Mouse (Mus musculus): ENCODE measurements around the gene Sdhaf3.
"Not testable (repeated sequence)": the region's sequence is repeated elsewhere in the genome, so short reads cannot be mapped to it uniquely, and the experiment has no call there.

Gene Sdhaf3

GRCm38 (mm10) chr6:6955764-6956561 is at the start of gene Sdhaf3:
Gene Sdhaf3, plus strand, starts transcription at chr6:6956004.
- peak; percentile 94 to 96 for DNase-seq (ENCODE audit: low spot score in 2 of 2)

- no peak for DNase-seq (ENCODE audit: low spot score in 2 of 2)
These were observed 46.2 kb upstream of the Sdhaf3 start for GRCm38 (mm10) chr6:6909586-6909985.

DNA sequence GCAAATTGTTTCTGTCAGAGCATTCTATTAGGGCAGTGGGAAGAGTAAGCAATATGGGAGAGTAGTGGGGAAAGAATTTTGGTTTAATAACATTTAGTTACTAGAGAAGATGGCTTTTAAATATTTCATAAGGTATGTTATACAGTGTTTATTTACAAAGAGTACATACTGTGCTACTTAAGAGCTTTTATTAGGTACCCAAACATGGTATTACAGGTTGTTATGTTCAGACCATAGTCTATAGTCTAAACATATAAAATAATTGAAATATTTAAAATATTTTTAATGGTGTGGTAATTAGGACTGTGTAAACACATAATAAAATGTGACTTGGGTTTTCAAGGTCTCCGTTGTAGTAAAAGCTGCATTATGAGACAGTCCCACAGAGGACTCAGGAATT is 41.5 kb upstream of the Sdhaf3 start:
- no peak for DNase-seq (ENCODE audit: low spot score in 2 of 2)

GRCm38 (mm10) chr6:6914849-6915525 is 40.8 kb upstream of the Sdhaf3 start:
- no peak for DNase-seq (ENCODE audit: low spot score in 2 of 2)

DNA sequence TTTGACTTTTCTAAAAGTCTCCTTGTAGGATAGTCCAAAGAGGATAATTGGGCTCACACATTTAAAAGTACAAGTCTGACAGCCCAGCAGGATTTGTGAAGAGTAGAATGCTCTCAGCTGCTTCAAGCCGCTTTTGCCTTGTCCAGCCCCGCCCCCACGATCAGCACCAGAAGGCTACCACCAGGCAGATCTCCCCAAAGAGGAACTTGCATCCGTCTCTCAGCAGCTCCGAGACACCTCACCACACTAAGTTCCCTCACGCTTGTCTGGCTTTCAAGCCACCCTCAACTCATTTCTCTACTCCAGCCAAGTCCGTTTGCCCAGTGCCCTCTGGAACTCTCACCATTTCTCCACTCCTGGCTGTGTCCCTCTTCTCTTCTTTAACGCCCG is 40.3 kb upstream of the Sdhaf3 start:
- no peak for DNase-seq (ENCODE audit: low spot score in 2 of 2)

- DNase-seq (ENCODE audit: low spot score in 2 of 2), result no peak
These were observed 38.5 kb upstream of the Sdhaf3 start for GRCm38 (mm10) chr6:6917334-6917733.

GRCm38 (mm10) chr6:6925264-6925663 is 30.5 kb upstream of the Sdhaf3 start:
- no peak for DNase-seq (ENCODE audit: low spot score in 2 of 2)

- no peak for DNase-seq (ENCODE audit: low spot score in 2 of 2)
These were observed 25.0 kb upstream of the Sdhaf3 start for GRCm38 (mm10) chr6:6930831-6931230.

GRCm38 (mm10) chr6:6931507-6931906 is 24.3 kb upstream of the Sdhaf3 start:
- DNase-seq (ENCODE audit: low spot score in 2 of 2), result no peak

- DNase-seq (ENCODE audit: low spot score in 2 of 2), result no peak
These were observed 15.0 kb upstream of the Sdhaf3 start for GRCm38 (mm10) chr6:6940845-6941244.

DNA sequence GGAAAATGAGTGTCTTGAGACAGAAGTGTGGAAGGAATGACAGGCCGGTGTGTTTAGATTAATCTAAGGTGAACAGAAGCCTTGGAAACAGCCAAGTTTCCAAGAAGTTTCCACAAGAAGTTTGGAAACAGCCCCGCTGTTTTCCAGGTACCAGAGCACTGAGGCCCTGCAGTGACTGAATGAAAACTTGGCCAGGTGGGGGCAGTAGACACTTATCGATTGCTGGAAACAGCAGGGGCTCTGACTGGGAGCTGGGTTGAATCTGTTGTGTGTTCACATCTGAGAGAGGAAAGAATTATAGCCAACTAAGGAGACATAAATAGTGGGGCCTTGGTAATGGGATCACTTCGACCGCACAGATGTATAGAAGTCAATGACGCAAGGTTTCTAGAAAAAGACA is 13.0 kb upstream of the Sdhaf3 start:
- no peak for DNase-seq (ENCODE audit: low spot score in 2 of 2)

DNA sequence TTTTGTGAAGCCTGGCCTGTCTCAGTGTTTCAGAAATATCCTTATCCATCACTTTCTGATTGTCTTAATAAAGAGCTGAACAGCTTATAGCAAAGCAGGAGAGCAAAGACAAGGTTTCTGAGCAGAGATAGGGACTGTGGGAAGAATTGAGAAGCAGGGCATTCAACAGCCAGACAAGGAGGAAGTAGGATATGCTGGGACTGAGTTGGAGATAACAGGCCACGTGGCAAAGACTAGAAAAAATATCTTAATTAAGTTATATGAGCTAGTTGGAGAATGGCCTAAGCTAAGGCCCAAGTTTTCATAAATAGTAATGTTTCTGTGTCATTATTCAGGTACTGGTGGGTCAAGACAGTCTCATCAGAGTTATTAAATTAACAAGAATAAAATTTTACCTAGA is 8.2 kb upstream of the Sdhaf3 start:
- no peak for DNase-seq (ENCODE audit: low spot score in 2 of 2)

- DNase-seq (ENCODE audit: low spot score in 2 of 2), result no peak
These were observed 425 bp upstream of the Sdhaf3 start for GRCm38 (mm10) chr6:6955395-6955763.

DNA sequence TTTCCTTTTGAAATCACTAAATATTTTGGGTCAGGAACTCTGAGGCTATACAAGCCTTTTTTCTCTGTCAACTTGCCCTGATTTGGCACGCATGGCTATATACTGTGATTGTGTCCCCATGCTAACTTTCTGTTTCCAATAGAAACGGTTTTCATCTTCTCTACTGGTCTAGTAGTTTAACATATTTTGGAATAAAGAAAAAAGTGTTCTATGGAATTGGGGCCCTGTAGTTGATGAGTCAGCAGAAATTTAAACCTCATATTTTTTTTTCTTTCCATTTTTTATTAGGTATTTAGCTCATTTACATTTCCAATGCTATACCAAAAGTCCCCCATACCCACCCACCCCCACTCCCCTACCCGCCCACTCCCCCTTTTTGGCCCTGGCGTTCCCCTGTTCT is 3.4 kb downstream of the Sdhaf3 start:
- not testable (repeated sequence) for DNase-seq (ENCODE audit: low spot score in 2 of 2)

- DNase-seq (ENCODE audit: low spot score in 2 of 2), result no peak
These were observed 41.6 kb downstream of the Sdhaf3 start for GRCm38 (mm10) chr6:6997226-6997946.

GRCm38 (mm10) chr6:6997956-6998355 is 42.2 kb downstream of the Sdhaf3 start:
- DNase-seq (ENCODE audit: low spot score in 2 of 2), result no peak

DNA sequence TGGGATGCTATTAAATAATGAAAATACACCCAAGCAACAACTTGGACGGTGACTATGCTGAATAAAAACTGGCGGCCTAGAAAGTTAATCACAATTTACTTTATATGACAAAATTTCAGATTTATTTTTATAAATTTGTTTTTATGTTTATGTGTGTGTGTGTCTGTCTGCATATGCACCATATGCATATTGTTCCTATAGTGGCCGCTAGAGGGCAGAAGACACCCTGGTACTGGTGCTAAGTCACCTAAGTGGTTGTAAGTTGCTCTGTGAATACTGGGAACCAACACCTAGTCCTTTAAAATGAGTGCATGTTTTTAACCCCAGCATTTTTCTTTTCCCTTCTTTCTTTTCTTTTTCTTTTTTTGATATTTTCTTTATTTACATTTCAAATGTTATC is 43.2 kb downstream of the Sdhaf3 start:
- DNase-seq (ENCODE audit: low spot score in 2 of 2), result no peak

- DNase-seq (ENCODE audit: low spot score in 2 of 2), result no peak
These were observed 47.3 kb downstream of the Sdhaf3 start for GRCm38 (mm10) chr6:7003085-7003484.

DNA sequence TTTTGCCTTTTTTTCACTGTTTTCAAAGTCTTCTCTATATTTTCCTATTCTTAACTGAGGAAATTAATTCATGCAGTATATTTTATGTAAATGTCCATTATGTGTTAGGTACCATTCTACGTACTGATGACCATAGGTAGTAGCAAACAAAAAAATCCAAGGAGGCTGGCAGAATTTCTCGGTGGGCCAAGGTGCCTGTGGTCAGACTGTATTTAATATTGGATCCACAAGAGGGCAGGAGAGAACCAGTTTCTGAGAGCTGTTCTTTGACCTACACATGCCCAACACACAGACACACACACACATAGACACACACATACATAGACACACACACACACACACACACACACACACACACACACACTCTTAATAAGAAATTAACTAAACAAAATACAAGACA is 48.2 kb downstream of the Sdhaf3 start:
- DNase-seq (ENCODE audit: low spot score in 2 of 2), result no peak

DNA sequence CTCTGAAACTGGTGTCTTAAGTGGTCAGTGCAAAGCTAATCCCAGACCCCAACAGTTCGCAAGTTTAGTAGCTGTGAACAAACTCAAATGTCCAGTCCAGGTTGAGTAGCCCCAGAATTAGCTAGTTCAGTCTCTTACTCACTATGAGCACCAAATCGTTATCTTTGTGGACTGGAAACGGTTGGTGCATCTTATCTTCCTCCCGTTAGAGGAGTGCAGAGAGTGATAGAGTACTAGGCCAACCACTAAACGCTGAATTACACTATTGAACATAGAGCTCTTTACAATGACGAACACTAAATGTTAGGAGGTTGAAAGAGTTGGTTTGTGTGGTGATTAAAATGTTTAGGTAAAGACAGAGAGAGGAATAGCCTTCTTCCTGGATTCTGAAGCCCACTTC is 82.3 kb downstream of the Sdhaf3 start:
- no peak for DNase-seq (ENCODE audit: low spot score in 2 of 2)

DNA sequence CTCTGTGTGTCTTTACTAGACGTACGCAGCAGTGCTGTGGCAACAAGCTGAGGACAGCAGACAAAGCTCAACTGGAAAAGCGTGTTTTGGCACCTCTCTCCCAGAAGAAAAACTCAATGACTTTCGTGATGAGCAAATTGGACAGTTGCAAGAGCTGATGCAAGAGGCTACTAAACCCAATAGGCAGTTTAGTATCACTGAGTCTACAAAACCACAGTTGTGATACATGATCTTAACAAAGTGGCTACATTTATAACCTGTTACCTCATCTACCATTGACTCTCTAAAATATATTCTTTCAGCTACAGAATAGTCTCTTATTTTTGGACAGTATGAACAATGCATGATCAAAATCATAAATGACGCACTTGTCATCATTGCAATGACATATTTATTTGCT is 83.0 kb downstream of the Sdhaf3 start:
- DNase-seq (ENCODE audit: low spot score in 2 of 2), result no peak

DNA sequence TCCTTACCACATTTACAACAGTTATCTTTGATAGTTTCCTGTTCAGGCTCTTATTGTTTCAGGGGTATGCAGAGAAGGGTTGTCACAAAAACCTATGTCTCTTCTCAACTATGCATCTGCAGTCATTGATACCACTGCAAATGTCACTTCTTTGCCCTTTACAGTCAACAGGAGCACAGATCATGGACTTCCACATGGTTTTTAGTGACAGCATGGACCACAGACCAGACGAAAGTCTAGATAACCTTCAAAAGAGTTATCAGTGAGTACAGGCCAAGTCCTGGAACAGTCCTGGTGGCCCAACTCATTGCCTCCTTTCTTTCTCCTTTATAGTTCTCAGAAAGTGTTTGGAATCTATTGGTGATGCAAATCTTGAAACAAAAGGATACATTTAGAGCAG is 86.1 kb downstream of the Sdhaf3 start:
- DNase-seq (ENCODE audit: low spot score in 2 of 2), result no peak

- DNase-seq (ENCODE audit: low spot score in 2 of 2), result no peak
These were observed 107.0 kb downstream of the Sdhaf3 start for GRCm38 (mm10) chr6:7062819-7063218.
